Mouse (Mus musculus) embryonic fibroblast, embryonic 13.5 days (primary cell): ENCODE measurements around the gene Gm5788.

Source experiments
- CTCF ChIP-seq: IDR thresholded peaks from 2 replicates; pipeline ENCODE4 v1.5.1; 2011; ENCODE audit warnings: mild to moderate bottlenecking, control low read depth, low read length, moderate library complexity, borderline replicate concordance; ENCODE audit not compliant: insufficient read depth
- POLR2A ChIP-seq: IDR thresholded peaks from 2 replicates; pipeline ENCODE4 v1.6.1; 2011; ENCODE audit warnings: low read depth, mild to moderate bottlenecking, control low read depth, low read length, moderate library complexity

DNA sequence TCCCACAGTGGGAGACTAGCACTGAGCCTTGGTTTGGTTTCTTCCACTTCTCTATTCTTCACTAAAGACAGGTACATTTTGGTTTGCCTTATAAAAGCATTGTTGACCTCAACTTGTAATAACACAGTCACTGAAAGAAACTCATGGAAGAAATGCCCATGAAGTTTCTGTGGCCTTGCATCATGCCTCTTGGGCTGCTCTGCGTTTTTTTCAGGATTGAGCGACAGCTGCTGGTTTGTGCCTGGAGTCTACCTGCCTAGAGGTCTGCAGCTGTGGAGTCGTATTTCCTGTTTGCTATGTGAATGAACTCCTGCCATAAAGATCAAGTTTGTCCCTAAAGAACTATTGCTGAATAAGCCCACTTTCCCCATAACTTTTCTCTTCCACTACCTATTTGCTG is 49.4 kb downstream of the Gm5788 start:
- no peak for TF ChIP-seq POLR2A
- TF ChIP-seq CTCF, result no peak
